Mouse (Mus musculus) erythroblast, embryonic 14.5 days (primary cell): ENCODE measurements around the gene Sez6.

Experiments
- GATA1 ChIP-seq: IDR thresholded peaks from 2 replicates; pipeline ENCODE4 v1.6.1; 2012; ENCODE audit warnings: low read length, inconsistent platforms, mixed read lengths
- TAL1 ChIP-seq: IDR thresholded peaks from 3 replicates; pipeline ENCODE4 v1.6.1; 2012; ENCODE audit warnings: low read length, inconsistent platforms, mixed read lengths

DNA sequence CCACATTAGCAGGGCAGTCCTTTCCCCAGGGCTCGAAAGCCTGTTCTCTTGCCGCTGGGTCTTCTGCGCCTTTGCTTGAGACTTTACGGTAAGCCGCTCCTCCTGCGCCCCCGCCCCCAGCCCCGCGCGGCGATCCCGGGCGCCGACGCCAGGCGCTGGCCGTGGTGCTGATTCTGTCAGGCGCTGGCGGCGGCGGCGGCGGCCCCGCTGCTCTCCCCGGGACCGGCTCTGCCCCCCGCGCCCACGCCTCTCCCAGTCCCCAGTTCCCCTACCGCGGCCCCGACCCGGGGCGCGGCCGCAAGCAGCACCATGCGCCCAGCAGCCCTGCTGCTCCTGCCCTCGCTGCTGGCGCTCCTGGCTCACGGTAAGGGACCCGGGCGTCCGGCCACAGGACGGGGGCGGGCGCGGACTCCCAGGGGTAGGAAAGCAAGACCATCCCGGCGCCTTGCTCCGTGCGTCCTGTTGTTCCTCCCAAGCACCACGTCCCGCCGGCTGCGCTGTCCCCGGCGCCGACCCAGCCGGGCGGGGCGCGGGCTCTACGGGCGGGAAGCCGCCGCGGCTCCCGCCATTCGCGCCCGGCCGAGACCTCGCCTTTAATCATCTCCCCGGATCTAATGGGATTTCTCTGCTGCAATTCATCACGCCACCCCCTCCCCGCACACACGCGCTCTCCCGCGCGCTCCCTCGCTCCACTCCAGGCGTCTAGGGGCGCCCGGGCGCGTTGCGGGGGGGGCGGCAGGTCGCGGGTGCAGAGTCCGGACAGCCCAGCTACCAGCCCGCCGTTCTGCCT is at the start of gene Sez6:
- TF ChIP-seq GATA1 (no peak), TAL1 (no peak)
